Mouse (Mus musculus) spleen, embryonic (tissue): ENCODE data around the gene Prdm12.

Experiments used
- CTCF ChIA-PET: fragments of 350-600 bp; sonication (Branson Sonifier 250); formaldehyde crosslinking; loops from one replicate; lab custom pipeline; 2022; lab: Charles Lee

Prdm12 gene

DNA sequence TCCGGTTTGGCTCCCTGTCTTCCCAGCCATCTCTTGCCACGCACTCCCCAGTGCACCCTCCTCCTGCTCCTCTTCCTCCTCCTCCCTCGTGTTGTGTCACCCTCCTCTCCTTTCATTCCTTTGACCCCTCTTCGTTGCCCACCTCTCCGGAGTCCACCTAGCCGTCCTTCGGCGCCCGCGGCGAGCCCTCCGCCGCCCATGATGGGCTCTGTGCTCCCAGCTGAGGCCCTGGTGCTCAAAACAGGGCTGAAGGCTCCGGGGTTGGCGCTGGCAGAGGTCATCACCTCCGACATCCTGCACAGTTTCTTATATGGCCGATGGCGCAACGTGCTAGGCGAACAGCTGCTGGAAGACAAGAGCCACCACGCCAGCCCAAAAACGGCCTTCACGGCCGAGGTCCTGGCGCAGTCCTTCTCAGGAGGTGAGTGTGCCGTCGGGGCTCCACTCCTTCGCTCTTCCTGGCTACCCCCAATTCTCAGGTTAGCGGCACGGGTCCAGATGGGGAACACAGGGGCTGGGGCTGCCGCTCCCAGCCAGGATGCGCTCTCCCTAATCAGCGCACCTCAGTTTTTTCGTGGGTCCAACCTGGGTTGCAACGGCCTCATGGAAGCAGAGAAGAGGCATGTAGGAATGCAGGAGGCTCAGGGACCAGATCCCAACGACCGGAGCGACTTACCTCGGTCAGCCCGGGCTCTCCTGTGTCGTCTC, at the start of gene Prdm12:
TSS of gene Prdm12 (plus strand) at position 137 of the 708 bp plus-strand sequence.
- CTCF ChIA-PET, result interaction anchor here (0.6 kb wide), 1 partner anchor 166 kb away, joined by 6 read pairs; no protein-coding TSS in a partner anchor

DNA sequence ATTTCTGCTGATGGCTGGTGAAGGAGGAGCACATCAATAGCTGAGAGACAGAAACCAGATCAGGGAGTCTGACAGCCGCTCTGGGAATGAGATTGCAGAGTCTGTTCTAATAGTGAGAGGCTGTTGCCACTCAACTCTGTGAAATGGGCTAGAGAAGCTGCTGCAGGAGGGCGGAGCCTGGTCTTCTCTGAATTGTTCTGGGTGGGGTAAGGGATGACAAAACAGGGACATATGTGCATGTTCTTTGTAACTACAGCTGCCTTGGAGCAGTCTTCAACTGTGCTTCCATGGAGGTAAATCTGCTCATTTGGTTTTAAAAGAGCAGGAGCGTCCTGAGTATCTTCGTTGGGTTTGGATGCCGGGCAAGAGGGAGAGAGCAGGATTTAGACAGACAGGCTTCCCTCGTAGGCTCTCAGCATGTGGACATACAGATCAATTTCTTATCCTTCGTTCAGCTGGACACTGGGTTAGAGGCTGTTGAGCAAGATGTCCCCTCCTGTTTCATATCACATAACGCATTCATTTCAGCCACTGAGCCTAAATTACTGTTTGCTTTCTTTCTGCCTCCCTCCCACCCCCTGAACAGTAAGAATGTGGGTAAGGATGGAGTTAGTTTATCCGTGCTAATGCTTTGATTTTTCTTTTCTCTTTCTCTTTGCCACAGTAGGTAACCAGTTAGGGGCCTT, 47.9 kb upstream of the Prdm12 start:
- CTCF ChIA-PET, result no interaction called here

DNA sequence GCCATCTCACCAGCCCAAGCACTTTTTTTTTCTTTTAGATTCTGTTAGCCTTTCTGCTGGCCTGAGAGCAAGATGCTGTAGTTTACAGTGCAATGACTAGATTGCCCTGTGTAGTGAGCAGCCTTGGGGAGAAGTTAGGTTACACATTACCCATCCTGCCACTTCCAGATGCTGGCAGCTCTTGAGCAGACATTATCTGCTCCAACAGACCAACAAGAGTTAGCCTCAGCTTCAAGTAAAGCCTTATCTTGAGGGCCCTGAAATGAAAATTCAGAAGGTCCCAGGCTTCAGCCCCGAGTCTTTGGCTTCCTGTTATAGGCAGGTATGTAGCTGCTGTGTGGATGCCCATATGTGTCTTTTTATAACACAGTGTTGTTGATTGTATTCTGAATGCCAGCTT, 32.3 kb upstream of the Prdm12 start:
- CTCF ChIA-PET, result no interaction called here

DNA sequence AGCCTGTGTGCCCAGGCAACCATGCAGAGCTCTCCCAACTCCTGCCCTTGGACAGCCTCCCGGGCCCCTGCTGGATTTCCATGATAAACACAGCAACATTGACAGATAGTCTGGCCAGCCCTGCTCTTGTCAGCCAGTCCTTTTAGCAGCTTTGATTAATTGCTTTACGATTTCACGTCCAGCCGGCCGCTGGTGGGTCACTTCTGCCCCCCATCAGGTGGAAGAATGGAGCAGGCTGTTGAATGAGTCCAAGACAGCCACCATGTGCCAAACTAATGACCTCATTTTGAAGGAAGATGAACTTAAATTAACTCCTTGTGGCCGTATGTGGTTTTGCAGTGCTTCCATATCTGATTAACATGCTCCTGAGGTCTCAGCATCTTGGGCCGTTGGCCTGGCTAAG, 30.0 kb upstream of the Prdm12 start:
- CTCF ChIA-PET, result no interaction called here

DNA sequence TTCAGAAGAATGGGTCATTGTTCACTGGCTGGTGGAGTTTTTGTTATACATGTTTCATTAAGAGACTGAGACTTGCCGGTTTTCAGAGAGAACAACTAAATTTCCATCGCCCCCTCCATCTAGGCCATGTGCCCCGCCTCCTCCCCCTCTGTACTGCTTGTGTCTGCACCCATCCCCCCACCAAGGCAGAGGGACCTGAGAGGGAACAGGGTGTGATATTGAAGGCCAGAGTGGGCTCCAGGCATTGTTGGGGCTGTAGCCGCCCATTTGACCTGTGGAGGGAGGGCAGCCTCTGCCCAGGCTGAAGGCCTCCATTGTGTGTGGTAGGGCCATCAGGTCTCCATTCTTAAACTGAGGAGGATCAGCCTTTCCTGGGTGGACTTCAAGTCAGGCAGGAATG, 28.9 kb upstream of the Prdm12 start:
- CTCF ChIA-PET, result no interaction called here

DNA sequence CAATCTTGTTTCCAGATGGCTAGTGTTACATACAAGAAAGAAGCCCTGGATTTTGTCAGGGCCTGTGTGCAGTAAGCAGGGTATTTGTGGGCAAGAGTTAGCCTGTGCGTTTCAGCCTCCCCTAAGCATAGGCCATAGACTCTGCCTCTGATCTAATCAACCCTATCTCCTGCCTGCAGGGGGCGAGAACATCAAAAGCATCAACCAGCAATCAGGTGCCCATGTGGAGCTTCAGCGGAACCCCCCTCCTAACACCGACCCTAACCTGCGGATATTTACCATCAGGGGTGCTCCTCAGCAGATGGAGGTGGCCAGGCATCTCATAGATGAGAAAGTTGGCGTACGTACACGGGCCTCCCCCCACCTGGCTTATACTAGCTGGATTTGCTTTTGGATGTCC, 28.4 kb upstream of the Prdm12 start:
- CTCF ChIA-PET, result interaction anchor here (1.5 kb wide), 1 partner anchor 18 kb away, joined by 3 read pairs; no protein-coding TSS in a partner anchor

DNA sequence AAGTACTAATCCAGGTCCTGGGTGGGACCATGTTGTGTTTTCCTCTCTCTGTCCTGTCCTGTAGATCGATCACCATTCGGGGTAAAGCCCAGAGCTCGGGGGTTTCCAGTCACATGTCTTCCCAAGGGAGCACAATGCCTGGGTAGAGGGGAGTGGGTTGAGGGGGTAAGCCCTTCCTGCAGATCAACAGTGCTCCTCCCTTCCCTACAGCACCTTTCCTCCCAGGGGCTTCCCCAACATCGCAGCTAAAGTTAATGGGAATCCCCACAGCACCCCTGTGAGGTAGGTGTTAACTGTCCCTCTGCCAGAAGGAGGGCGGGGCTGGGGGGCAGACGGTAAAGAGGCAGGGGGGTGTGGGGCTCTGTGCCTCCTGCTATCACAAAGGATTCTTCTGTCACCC, 27.2 kb upstream of the Prdm12 start:
- CTCF ChIA-PET, result interaction anchor here (1.5 kb wide), 1 partner anchor 19 kb away, joined by 3 read pairs; no protein-coding TSS in a partner anchor

DNA sequence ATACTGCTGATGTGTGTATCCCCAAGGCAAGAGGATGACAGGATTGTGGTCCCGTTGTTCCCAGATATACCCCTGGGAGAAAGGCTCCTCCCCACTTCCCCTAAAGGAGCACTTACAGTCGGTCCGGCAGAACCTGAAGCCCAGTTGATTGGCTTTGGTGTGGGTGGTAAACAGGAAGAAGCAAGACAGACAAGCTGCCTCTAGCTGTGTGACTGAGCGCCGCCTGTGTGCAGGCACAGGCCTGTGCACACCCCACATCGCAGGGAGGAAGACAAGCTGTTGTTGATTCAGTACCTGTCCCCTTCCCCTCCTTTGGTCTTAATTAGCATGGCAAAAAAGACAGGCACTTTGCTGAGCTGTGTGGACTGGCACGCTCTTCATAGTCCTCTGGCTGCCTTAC, 26.1 kb upstream of the Prdm12 start:
- CTCF ChIA-PET, result no interaction called here

DNA sequence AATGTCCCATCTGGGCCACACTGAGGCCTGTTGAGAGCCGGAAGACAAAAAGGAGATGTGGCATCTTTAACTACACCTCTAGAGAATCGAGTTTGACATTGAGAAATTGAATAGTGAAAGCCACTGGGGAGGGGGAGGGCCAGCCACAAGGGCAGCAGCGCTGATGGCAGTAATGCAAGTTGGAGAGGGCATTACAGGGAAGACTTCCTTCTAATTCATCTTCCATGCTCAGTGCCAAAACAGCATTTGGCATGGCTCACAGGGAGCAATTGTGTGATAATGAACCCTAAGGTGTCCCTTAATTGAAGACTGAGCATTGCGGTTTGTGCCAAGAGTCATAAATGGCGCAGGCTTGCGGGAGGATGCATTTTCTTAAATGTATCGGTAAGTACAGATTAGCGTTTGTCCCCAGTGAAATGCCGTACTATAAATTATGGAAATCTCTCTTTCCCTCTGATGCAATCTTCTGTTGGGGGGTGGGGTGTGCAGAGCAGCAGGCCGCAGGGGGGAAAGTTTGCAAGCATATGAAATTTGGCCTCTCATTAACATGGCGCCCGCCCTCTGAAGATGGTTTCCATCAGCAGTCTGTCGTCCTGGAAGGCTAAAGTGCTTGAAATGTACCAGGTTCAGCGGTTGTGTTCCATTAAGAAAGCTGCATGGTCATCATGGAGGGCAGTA, 21.2 kb upstream of the Prdm12 start:
- CTCF ChIA-PET, result no interaction called here

DNA sequence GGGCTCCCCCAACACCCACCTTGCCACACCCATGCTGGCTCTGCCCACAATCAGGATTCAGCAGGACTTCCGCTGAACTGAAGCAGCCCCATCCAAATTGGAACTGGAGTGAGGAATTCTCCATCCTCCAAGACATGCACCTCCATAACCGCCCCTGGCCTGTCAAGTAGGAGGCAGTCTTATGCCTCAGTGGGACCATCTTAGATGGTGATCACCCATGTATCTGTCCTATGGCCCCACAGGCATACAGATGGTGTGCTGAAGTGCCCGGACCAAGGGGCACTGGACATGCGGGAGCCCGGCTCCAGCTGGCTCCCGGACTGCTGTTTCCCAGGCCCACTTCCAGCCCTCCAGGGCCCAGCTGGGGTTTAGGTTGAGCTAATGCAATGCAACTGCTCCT, 20.6 kb upstream of the Prdm12 start:
- CTCF ChIA-PET, result interaction anchor here (0.6 kb wide), 1 partner anchor 782 kb away, joined by 4 read pairs; no protein-coding TSS in a partner anchor

DNA sequence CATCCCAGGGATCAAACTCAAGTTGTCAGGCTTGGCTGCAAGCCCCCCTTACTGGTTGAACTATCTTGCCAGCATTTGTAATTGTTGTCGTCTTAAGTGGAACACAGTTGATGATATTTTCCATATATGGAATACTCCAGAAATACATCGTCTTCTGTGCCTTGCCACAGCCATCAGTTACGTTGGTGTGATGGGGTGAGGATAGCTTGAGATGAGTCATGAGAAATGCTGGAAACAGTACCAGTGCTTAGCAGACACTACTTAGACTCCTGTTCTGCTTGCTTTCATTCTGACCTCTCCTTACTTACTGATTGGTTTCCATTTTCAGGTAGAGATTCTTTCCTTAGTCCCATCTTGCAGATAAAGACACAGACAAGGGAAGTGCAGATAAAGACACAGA, 6.3 kb upstream of the Prdm12 start:
- CTCF ChIA-PET, result no interaction called here

DNA sequence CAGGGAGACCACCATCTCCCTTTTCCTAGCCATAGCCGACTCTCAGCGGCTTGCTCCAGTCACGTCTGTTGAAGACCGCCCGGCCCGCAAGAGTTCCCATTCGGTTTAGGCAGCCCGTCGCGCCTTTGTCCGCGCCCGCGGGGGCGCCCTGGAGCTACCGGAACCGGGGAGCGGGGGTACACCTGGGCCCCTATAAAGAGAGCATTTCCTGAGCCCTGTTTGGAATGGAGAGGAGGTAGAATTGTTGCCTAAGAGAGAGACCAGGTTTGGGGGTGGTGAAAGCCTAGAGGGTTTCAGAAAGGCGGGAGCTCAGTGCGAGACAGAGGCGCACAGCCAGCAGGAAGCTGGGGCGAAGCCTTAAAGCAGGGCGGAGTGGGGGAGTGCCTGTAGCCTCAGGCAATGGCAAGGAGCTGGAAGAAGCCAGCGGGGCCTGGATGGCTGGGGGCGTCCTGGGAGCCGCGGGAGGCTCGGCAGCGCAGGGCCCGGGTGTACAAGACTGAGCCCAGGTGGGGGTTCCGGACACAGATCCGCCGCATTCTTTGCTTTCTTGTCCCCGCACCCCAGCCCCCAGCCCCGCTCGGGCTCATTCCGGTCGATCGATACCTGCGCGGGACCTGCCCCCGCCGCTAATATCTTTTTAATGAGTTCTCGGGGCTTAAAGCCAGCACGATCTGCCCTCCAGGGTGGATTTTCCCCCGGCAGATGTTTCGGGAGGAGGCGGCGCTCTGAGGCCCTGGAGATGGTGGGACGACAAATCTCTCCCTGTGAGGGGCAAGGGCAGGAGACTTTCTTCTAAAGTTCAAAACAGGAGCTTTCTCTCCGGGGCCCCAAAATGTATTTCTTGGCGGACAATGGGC, 4.3 kb upstream of the Prdm12 start:
- CTCF ChIA-PET, result interaction anchor here (0.7 kb wide), 1 partner anchor 285 kb away, joined by 3 read pairs; no protein-coding TSS in a partner anchor

DNA sequence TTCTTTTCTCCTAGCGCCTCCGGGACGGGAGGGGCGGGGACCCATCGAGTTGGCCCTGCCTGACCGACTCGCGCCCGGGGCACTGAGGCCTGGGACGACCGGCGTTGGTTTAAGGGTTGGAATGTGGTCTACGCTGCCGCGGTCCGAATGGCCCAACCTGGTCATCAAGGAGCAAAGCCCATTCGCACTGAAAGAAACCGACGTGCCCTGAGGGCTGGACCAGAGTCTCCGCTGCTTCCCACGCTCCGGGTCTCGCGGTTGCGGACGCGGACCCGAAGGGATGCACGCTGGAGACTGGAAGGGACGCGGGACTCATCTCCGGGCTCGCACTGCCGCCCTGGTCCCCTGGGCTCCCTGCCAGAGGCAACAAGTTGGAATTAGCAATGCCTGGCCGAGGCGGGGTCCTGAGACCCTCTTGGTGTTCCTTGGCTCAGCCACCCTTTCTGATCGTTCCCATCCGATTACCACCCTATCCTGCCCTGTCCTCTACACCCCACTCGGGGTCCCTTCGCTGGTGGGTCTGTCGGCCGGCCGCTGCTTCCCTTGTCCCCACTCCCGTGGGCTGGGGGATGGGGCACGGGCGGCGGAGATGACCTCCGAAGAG, 3.6 kb upstream of the Prdm12 start:
- CTCF ChIA-PET, result no interaction called here

DNA sequence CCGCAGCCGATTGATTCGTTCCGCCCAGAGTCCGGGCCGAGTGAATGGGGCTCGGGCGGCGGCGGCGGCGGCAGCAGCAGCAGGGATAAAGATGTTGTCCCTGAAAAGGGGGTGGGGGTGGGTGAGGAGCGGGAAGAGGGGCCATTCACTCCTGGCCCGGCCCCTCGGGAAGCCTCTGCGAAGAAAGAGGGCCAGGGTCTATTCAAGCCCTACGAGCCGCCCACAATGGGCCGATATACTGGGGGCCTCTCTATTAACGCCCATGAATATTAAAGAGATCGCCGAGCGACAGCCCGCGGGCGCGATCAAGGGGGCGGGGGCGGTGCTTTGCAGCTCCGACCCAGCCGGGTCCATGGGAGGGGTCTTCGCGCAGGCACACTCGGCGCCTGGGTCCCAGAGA, 3.1 kb upstream of the Prdm12 start:
- CTCF ChIA-PET, result no interaction called here

DNA sequence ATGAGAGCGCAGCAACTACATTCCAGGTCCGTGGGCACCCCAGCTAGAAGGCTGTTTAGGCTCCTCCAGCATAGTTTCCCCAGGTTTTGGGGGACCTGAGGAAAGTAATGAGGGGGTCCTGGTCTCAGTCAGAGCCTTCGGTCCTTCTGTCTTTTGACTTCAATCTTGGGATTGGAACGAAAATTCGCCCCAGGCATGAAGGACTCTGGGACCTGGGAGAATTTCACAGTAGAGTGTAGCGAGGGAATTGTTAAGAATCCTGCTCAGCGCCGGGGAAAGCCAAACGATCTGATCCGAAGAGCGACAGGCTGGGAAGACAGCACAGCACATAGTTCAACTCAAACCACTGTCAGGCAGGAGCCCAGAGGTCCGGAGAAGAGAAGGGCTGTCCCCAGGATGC, 2.5 kb upstream of the Prdm12 start:
- CTCF ChIA-PET, result no interaction called here

DNA sequence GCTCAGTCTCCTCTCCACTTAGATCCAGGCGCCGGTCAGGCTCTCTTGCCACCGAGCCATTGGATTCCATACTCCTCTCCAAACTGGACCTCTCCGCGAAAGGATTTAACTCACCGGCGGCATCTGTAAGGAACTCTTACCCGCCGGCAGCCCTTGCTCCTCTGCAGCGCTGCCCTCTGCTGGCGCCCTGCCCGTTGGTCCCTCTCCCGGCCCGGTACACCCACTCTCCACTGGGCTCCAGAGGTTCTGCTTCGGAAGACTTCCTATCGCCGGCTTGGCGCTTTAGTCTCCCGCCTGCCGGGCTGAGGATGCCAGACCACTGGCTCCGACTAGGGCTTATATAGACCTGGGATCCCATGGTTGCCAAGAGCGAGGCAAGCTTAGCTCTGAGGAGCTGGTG, 2.0 kb upstream of the Prdm12 start:
- CTCF ChIA-PET, result no interaction called here

DNA sequence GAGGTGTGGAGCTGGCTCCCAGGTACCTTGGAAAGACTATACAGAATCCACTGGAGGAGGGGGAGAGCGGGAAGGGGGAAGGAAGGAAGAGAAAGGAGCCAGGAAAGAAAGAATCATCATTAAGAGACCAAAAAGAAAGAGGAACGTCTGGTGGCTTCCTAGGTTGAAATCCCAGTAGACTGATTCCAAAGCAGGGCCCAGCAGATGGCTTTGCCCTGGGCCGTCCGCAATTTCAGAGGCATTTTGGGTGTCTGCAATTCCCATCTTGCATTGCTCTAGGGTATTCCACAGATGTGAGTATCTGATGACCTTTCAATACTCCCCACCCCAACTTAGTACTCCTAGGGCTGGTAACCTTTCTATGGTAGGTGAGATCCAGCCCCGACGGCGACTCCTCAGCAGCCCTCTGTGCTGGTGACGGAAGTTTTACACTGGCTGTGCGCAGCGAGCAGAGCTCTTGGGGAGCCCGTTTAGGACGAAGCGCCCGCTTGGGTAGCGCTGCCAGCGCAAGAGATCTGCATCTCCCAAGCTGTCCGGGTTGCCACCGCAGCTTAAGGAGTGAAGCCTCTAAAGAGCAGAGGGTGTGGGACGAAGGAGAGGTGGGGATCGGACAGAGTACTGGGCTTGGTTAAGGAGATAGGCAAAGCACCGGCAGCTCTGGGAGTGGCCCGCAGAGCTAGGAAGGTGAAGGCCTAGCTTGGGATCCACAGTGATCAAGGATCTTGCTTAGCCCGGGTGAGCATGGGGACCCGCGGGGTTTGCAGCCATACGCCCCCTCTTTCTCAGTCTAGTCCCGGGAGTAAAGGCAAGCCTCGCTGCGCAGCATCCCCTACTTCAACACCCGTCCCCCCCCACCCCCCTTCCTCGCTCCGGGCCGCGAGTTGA, 1.0 kb upstream of the Prdm12 start:
- CTCF ChIA-PET, result interaction anchor here (0.6 kb wide), 1 partner anchor 165 kb away, joined by 6 read pairs; no protein-coding TSS in a partner anchor

DNA sequence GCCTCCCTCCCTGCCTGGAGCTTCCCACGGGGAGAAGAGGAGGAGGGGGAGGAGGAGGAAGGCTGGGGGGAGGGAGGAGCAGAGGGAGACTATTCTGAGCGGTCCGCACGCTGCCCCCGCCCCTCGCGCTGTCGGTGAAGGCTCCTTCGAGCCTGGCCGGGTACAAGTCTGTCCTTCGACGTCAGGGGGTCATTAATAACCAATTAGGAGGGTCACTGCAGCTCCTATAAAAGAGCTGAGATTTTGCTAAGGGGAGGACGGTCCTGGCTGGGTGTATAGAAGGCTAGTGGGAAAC, 424 bp upstream of the Prdm12 start:
- CTCF ChIA-PET, result interaction anchor here (0.6 kb wide), 1 partner anchor 165 kb away, joined by 6 read pairs; no protein-coding TSS in a partner anchor

DNA sequence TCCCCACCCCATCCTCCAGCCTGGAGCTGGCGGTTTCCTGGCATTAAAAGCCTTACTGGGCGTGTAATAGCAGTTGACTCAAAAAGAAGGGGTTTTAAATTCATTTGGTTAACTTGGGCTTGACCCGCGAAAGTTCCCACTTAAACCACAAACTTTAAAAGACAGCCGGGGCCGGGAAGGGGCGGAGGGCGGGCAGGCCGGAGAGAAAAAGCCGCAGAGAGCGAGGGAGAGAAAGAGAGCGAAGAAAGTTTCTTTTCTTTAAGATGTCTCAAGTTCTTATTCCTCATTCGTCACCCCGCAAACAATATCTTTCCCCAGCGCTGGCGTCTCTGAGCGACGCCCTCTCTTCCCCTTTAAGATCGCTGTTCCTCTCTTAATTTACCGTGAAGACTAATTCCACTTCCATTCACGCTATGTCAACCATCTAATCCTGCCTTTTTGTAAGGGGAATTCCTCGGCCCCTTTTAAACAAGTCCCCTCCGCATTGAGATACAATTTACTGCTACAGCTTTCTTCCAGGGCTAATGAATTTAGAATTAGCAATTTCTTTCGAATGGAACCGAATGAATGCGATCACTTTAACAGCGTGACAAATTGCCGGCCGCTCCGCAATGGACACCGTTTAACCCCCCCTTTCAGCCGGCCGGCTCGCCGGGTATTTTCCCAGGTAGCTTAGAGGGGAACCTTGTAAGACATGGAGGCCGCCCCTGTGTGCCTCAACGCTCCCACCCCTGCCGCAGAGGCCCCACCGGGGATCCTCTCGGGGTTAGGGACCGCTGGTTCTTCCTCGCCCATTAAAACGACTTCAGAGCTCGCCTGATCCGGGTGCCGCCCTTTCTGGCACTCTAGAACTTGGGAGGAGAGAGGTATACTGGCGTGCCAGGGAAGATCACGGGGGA, 1.0 kb downstream of the Prdm12 start:
- CTCF ChIA-PET, result no interaction called here
